Mouse (Mus musculus): ENCODE measurements around the gene Hs1bp3. TPM values are rescaled to one million over a fixed set of nuclear protein-coding genes. Genes with fewer than 3 reads are reported as not detected.

The Hs1bp3 gene
- polyA plus RNA-seq, 1 experiment: not detected

DNA sequence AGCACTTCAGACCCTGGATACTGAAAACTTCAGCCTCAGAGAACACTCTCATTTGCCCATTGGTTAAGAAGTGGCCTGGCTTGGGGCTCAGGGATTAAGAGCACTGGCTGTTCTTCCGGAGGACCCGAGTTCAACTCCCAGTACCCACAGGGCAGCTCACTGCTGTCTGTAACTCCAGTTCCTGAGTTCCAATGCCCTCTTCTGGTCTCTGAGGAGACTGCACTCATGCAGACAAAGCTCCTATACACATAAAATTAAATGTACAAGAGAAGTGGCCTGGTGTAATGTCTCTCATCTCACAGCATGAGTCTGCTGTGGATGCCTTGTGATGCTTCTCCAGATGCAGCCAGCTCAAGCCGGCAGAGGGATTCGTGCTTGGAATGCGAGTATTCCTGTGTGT lies 3.3 kb downstream of the Hs1bp3 start:
- 78% methylated on average over 5 of the region's 5 CpGs for WGBS
- TF ChIP-seq CTCF (IDR thresholded peaks at IDR 0.05; ENCODE audit: insufficient read depth, low read depth, low read length) (no peak), POLR2A (IDR thresholded peaks at IDR 0.05; ENCODE audit: insufficient read depth, low read depth, low read length) (no peak)
- Histone ChIP-seq H3K27ac (ENCODE audit: insufficient read depth, low read depth, low read length) (no peak overlapping the region), H3K4me1 (ENCODE audit: control insufficient read depth, insufficient read depth, low read length) (peaks cover 16% of the 10 kb centered on the region), H3K4me3 (ENCODE audit: insufficient read depth, low read depth, low read length) (no peak overlapping the region)

DNA sequence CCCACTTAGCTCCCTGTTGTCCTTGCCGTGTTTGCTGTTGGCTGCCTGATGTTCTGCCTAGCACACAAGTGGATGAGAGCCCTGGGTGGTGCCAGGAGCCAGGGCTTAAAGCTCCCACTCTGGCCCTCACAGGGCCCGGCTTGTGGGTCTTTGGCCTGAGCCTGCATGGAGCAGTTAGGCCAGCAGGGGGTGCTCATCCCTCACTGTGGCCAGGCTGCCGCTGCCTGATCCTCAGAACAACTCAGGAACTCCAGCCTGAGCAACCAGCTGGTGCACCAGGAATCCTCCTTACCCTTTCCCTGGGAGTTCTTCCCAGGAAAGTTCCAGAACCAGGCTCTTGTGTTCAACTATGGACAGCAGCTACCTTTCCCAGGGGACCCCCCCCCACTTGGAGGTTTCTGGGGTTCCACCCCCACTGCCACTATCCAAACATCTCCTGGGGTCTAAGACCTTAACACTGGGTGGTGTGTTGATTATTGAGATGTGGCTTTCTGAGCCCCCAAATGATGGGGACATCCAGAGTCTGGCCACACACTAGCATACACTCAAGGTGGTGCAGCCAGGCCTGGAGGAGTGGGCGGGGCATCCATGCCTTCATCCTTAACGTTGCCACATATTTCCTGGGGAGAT lies 7.0 kb downstream of the Hs1bp3 start:
- H3K27ac ChIP-seq (ENCODE audit: insufficient read depth, low read depth, low read length): no peak overlapping the region
- no peak overlapping the region for H3K4me3 ChIP-seq (ENCODE audit: insufficient read depth, low read depth, low read length)
- peaks cover 13% of the 10 kb centered on the region for H3K4me1 ChIP-seq (ENCODE audit: control insufficient read depth, insufficient read depth, low read length)
- WGBS: 35% methylated on average over 5 of the region's 5 CpGs
- no peak for TF ChIP-seq POLR2A (IDR thresholded peaks at IDR 0.05; ENCODE audit: insufficient read depth, low read depth, low read length)
- TF ChIP-seq CTCF (IDR thresholded peaks at IDR 0.05; ENCODE audit: insufficient read depth, low read depth, low read length): peak; percentile 90

DNA sequence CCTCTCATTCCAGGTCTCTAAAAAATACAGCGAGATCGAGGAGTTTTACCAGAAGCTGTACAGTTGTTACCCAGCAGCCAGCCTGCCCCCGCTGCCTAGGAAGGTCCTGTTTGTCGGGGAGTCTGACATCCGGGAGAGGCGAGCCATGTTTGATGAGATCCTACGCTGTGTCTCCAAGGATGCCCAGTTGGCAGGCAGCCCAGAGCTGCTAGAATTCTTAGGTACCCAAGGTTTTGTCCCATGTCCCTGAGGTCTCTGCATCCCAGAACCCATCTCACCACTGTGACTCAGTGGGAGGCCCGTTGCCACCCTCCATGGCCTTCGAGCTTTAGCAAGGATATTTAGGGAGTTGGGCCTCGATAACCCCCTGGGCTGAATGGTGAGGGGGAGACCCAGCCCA lies 8.3 kb downstream of the Hs1bp3 start:
- TF ChIP-seq POLR2A (IDR thresholded peaks at IDR 0.05; ENCODE audit: insufficient read depth, low read depth, low read length) (no peak), CTCF (IDR thresholded peaks at IDR 0.05; ENCODE audit: insufficient read depth, low read depth, low read length) (no peak)
- 78% methylated on average over 10 of the region's 10 CpGs for WGBS
- Histone ChIP-seq H3K27ac (ENCODE audit: insufficient read depth, low read depth, low read length) (no peak overlapping the region), H3K4me3 (ENCODE audit: insufficient read depth, low read depth, low read length) (no peak overlapping the region), H3K4me1 (ENCODE audit: control insufficient read depth, insufficient read depth, low read length) (peaks cover 22% of the 10 kb centered on the region)

DNA sequence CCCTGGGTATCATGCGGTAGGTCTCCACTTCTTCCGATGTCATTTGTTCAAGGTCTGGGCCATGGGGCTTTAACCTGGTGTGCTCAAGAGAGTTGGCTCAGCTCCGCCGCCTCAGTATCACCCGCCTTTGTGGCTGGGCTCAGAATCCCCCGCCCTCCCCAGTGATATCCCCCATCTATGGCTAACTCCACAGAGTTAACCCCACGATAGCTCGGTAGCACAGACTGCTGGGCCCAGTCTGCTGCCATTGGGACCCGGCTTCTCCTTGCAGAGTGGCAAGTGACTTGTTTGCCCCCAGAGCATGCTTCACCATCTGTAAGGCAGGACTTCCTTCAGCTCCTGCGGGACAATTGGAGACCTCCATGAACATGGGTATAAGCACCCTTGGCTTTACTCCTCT lies 10.9 kb downstream of the Hs1bp3 start:
- Histone ChIP-seq H3K4me1 (ENCODE audit: control insufficient read depth, insufficient read depth, low read length) (peaks cover 29% of the 10 kb centered on the region), H3K4me3 (ENCODE audit: insufficient read depth, low read depth, low read length) (no peak overlapping the region), H3K27ac (ENCODE audit: insufficient read depth, low read depth, low read length) (no peak overlapping the region)
- 86% methylated on average over 10 of the region's 10 CpGs for WGBS
- no peak for TF ChIP-seq CTCF (IDR thresholded peaks at IDR 0.05; ENCODE audit: insufficient read depth, low read depth, low read length)
- no peak for TF ChIP-seq POLR2A (IDR thresholded peaks at IDR 0.05; ENCODE audit: insufficient read depth, low read depth, low read length)

DNA sequence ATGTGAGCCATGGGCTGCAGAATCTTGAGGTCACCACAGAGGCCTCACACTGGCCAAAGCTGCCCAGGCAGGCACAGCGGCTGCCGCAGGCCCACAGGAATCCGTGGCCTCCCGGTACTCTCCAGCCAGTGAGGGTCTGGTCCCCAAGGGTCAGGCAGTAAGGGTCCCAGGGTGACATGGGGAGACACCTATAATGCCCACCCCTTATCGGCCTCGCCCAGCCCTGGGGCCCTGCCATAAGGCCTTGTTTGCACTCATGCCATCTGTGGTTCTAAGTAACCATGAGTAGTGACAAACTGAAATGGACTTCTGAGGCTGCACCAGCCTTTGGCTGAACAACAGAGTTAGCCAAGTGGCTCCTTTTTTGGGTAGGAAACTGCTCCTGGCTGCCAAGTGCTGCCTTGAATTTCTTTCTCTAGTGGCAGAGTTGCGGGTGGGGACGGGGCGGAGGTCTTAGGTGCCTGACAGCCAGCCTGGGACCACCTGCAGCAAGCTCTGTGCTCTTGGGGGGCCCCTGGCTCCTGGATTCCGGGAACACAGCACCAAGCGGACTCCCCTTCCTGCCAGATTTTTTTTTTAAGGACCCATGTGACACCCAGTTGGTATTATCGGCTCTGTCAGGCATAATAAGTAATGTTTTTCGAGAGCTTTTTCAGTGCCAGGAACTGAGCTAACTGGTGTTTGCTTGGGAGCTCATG lies 12.2 kb downstream of the Hs1bp3 start:
- H3K27ac ChIP-seq (ENCODE audit: insufficient read depth, low read depth, low read length): peak overlapping the region; percentile 4; the same call in 1 of the 2 replicates
- WGBS: 63% methylated on average over 13 of the region's 13 CpGs

DNA sequence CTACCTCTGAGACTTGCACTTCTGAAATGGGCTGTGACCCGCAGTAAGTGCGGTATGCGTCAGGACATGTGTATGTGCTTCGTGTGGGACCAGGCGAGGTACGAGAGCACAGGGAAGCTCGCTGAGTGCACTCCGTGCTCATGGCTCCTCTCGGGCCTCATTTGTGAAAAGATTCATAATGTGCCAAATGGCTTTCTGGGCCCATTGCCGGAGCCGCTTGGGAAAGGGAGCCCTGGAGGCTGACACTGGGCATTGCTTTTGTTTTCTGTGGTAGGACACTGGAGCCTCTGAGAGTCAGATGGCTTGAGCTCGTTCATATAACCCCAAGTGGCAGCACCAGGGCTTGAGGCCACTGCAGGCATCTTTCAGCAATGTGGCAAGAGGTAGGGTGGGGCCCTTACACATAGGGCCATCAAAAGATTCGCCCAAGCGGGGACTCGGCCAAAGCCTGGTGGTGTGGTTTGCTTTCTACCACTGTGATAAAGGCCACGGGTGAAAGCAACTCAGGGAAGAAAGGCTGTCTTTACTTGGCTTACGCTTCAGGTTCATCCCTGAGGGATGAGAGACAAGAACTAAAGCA lies 12.8 kb downstream of the Hs1bp3 start:
- WGBS: 70% methylated on average over 17 of the region's 17 CpGs
- no peak overlapping the region for H3K4me3 ChIP-seq (ENCODE audit: insufficient read depth, low read depth, low read length)
- peaks cover 25% of the 10 kb centered on the region for H3K4me1 ChIP-seq (ENCODE audit: control insufficient read depth, insufficient read depth, low read length)
- peak overlapping the region; percentile 48 for H3K27ac ChIP-seq (ENCODE audit: insufficient read depth, low read depth, low read length)
- TF ChIP-seq POLR2A (IDR thresholded peaks at IDR 0.05; ENCODE audit: insufficient read depth, low read depth, low read length): no peak

More for the DNA sequence above, 12.2 kb downstream of the Hs1bp3 start:
- no peak for TF ChIP-seq POLR2A (IDR thresholded peaks at IDR 0.05; ENCODE audit: insufficient read depth, low read depth, low read length)
- TF ChIP-seq CTCF (IDR thresholded peaks at IDR 0.05; ENCODE audit: insufficient read depth, low read depth, low read length): no peak
- Histone ChIP-seq H3K4me3 (ENCODE audit: insufficient read depth, low read depth, low read length) (no peak overlapping the region), H3K4me1 (ENCODE audit: control insufficient read depth, insufficient read depth, low read length) (peaks cover 25% of the 10 kb centered on the region)

DNA sequence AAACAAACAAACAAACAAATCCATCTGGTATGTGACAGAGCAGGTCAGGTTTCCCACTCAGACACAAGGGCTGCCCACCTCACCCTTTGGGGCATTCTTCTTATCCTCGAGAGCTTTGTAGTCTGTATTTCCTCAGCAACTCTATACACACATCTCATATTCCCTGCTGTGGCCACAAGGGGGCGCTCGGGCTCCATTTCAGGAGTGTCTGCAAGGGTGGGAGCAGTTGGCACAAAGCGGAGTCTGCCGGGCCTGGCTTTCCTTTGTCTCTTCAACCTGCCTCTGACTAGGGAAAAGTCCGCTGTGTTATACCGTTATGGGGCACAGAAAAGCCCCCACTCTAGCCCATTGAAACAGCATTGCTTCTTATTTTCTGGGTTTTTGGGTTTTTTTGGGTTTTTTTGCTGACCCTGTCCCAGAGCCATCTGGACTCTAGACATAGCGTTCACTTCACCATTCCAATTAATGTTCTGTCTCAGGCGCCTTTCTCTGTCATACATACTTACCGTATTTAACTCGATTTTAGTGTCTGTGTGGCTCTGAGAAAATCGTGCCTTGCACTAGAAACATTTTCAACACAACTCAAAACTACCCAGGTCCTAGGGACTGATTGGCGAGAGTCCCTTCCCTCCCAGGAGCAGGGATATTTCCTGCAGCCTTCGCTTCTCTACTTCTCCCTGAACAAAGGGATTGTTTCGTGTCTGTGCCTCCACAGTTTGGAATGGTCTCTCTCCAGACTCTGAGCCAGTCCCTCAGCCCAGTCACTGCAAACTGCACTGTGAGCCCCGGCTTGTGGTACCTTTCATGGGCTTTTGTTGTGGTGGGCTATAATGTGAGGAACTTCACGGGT lies 13.8 kb downstream of the Hs1bp3 start:
- WGBS: 16% methylated on average over 17 of the region's 17 CpGs
- TF ChIP-seq POLR2A (IDR thresholded peaks at IDR 0.05; ENCODE audit: insufficient read depth, low read depth, low read length) (no peak), CTCF (IDR thresholded peaks at IDR 0.05; ENCODE audit: insufficient read depth, low read depth, low read length) (peak; percentile 94)
- no peak overlapping the region for H3K4me3 ChIP-seq (ENCODE audit: insufficient read depth, low read depth, low read length)
- H3K27ac ChIP-seq (ENCODE audit: insufficient read depth, low read depth, low read length): peak overlapping the region; percentile 35
- peaks cover 28% of the 10 kb centered on the region for H3K4me1 ChIP-seq (ENCODE audit: control insufficient read depth, insufficient read depth, low read length)

DNA sequence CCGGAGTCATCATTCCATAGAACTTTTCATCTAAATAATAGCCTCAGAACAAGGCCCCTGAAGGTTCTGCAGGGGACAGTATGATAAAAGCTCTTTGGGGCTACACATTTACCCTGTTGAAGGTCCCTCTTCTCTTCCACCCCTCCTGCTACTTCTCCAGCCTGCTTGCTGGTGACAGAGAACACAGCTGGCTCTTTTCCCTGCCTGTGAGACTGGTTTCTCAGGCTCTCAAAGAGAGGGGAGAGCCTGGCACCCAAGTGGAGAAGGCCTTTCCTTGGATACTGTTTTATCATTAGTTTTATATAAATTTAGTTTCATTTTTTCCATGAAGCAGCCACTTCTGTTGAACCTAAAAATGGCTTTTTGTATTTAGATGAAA lies 14.4 kb downstream of the Hs1bp3 start:
- TF ChIP-seq CTCF (IDR thresholded peaks at IDR 0.05; ENCODE audit: insufficient read depth, low read depth, low read length) (no peak), POLR2A (IDR thresholded peaks at IDR 0.05; ENCODE audit: insufficient read depth, low read depth, low read length) (no peak)
- 50% methylated on average over 1 of the region's 1 CpGs for WGBS
- Histone ChIP-seq H3K27ac (ENCODE audit: insufficient read depth, low read depth, low read length) (peak overlapping the region; percentile 35), H3K4me1 (ENCODE audit: control insufficient read depth, insufficient read depth, low read length) (peaks cover 32% of the 10 kb centered on the region), H3K4me3 (ENCODE audit: insufficient read depth, low read depth, low read length) (no peak overlapping the region)
